In genomic region chr15:64021885-64022836, GRCm38 (mm10) we compare ENCODE assay signal across 13 mouse cellular contexts. TPM values are rescaled to one million over a fixed set of nuclear protein-coding genes. Genes with fewer than 3 reads are reported as not detected.
DNase-seq lines count a peak whose midpoint lies in the region; ATAC-seq and TF ChIP-seq lines count a peak whose summit lies in the region.
"Had no signal": no experiment of that assay in that cellular context is flagged by ENCODE, and none has a peak within 500 bp of the region (broad histone marks: within the 10 kb centered on the region; RNA-seq: fewer than 3 reads in every experiment).

No protein-coding gene starts in this region.

- no peak for DNase-seq in kidney, adult 2 months
- peak; percentile 12 for DNase-seq in ES-CJ7 (ENCODE audit: low read depth, low spot score)
- peak; percentile 80 for DNase-seq in thymus, postnatal 0 days (ENCODE audit: low spot score)
- no peak for DNase-seq in adipocyte (ENCODE audit: low spot score)
- DNase-seq in forebrain, embryonic 14.5 days (ENCODE audit: low spot score), result no peak
- DNase-seq in adrenal gland, adult 8-10 months, result no peak
- DNase-seq: heart, adult 18-20 months; midbrain, embryonic 14.5 days had no signal

- H3K27me3 ChIP-seq in kidney, embryonic 16.5 days (ENCODE audit: insufficient read depth, low read length), result no peaks in the 10 kb centered on the region
- no peaks in the 10 kb centered on the region for H3K27me3 ChIP-seq in kidney, adult 2 months (replicated peaks; ENCODE audit: control insufficient read depth, insufficient read depth, low read length)
- H3K27me3 ChIP-seq in forebrain, embryonic 14.5 days (replicated peaks; ENCODE audit: control insufficient read depth, insufficient read depth, low read length), result no peaks in the 10 kb centered on the region
- H3K27me3 ChIP-seq: stomach, embryonic 15.5 days had no signal

- no peak for TF ChIP-seq CTCF in kidney, adult 2 months (conservative IDR thresholded peaks at IDR 0.05; ENCODE audit: insufficient read depth, insufficient read length, low read depth, low read length)

- peaks cover 35% of the 10 kb centered on the region for H3K4me1 ChIP-seq in kidney, embryonic 16.5 days (ENCODE audit: insufficient read depth, low read length)
- no peaks in the 10 kb centered on the region for H3K4me1 ChIP-seq in kidney, adult 2 months (ENCODE audit: control insufficient read depth, insufficient read depth, low read length)
- peaks cover 12% of the 10 kb centered on the region for H3K4me1 ChIP-seq in forebrain, embryonic 14.5 days (ENCODE audit: control insufficient read depth, insufficient read depth, low read length)

- no peak overlapping the region for H3K4me3 ChIP-seq in kidney, embryonic 16.5 days (ENCODE audit: low read length)
- no peak overlapping the region for H3K4me3 ChIP-seq in kidney, adult 2 months (ENCODE audit: insufficient read depth, low read depth, low read length)
- no peak overlapping the region for H3K4me3 ChIP-seq in forebrain, embryonic 14.5 days (ENCODE audit: low read depth, low read length)
- H3K4me3 ChIP-seq: stomach, embryonic 15.5 days had no signal

- H3K36me3 ChIP-seq in kidney, embryonic 16.5 days (ENCODE audit: insufficient read depth, low read length), result no peaks in the 10 kb centered on the region
- H3K36me3 ChIP-seq in kidney, adult 2 months (ENCODE audit: control insufficient read depth, insufficient read depth, low read length), result no peaks in the 10 kb centered on the region
- H3K36me3 ChIP-seq in forebrain, embryonic 14.5 days (ENCODE audit: control insufficient read depth, insufficient read depth, low read length), result no peaks in the 10 kb centered on the region
- H3K36me3 ChIP-seq: stomach, embryonic 15.5 days had no signal

- H3K4me2 ChIP-seq in kidney, embryonic 16.5 days (replicated peaks; ENCODE audit: low read depth, low read length), result no peak overlapping the region
- no peak overlapping the region for H3K4me2 ChIP-seq in forebrain, embryonic 14.5 days (ENCODE audit: low read length)
- H3K4me2 ChIP-seq: stomach, embryonic 15.5 days had no signal

- 79% methylated on average over 27 of the region's 27 CpGs for WGBS in kidney, embryonic 16.5 days
- WGBS in kidney, adult 2 months, result 77% methylated on average over 27 of the region's 27 CpGs
- WGBS in forebrain, embryonic 14.5 days, result 93% methylated on average over 27 of the region's 27 CpGs

- no peak overlapping the region for H3K27ac ChIP-seq in kidney, embryonic 16.5 days (ENCODE audit: low read length)
- H3K27ac ChIP-seq in kidney, adult 2 months (ENCODE audit: insufficient read depth, low read depth, low read length), result no peak overlapping the region
- H3K27ac ChIP-seq in forebrain, embryonic 14.5 days (ENCODE audit: low read depth, low read length), result no peak overlapping the region
- H3K27ac ChIP-seq: liver, embryonic 14.5 days; stomach, embryonic 15.5 days had no signal

- no peak overlapping the region for H3K9ac ChIP-seq in kidney, embryonic 16.5 days (replicated peaks; ENCODE audit: low read length)
- no peak overlapping the region for H3K9ac ChIP-seq in forebrain, embryonic 14.5 days (ENCODE audit: low read length)
- H3K9ac ChIP-seq: liver, embryonic 14.5 days; stomach, embryonic 15.5 days had no signal

- no peak for TF ChIP-seq POLR2A in kidney, adult 2 months (IDR thresholded peaks at IDR 0.05; ENCODE audit: low read depth, low read length)

- H3K9me3 ChIP-seq in kidney, embryonic 16.5 days (ENCODE audit: low read length), result no peaks in the 10 kb centered on the region
- H3K9me3 ChIP-seq in forebrain, embryonic 14.5 days (replicated peaks; ENCODE audit: control insufficient read depth, low read length), result no peaks in the 10 kb centered on the region
- H3K9me3 ChIP-seq: stomach, embryonic 15.5 days had no signal

- peak; percentile 29; the same call in 1 of the 2 replicates for ATAC-seq in kidney, embryonic 16.5 days (ENCODE audit: low FRiP score, low TSS enrichment)
- peak; percentile 72 for ATAC-seq in megakaryocyte, adult 5-6 weeks (ENCODE audit: poor library complexity, severe bottlenecking)
- no peak for ATAC-seq in forebrain, embryonic 14.5 days
- ATAC-seq: hindbrain, embryonic 16.5 days had no signal

RNA-seq across cellular contexts. Expression of gene Fam49b, which starts 38.1 kb away (rescaled TPM):
- 50.5 and 54.7 TPM in 2 replicates for polyA plus RNA-seq in kidney, embryonic 16.5 days (2015; fragmentation: Nextera tagmentation; extraction: Ambion mirVana)
- polyA plus RNA-seq in kidney, adult 2 months (2012; rRNA removed), result 7.5 and 9.0 TPM in 2 replicates
- total RNA-seq in megakaryocyte, adult 5-6 weeks (2015), result 730 and 796 TPM in 2 replicates
- 481 and 508 TPM in 2 replicates for total RNA-seq in megakaryocyte, adult 5-6 weeks (2017)
- polyA plus RNA-seq in thymus, postnatal 0 days (2015; fragmentation: Nextera tagmentation; extraction: Ambion mirVana), result 185 TPM in 2 replicates
- polyA plus RNA-seq in forebrain, embryonic 14.5 days (2014; fragmentation: Nextera tagmentation; extraction: Ambion mirVana), result 124 and 128 TPM in 2 replicates
- 10 to 100 TPM; 33.8 to 36.4 (median 34.4) TPM for total RNA-seq in adrenal gland, adult 8-10 months (2022)

Comparison
In these comparisons a context has a peak if more than half of its experiments do, and no peak if none do; other contexts are left out.
1. DNase-seq: peak in ES-CJ7 (single experiment) and thymus, postnatal 0 days (single experiment); none in kidney, adult 2 months (single experiment), adipocyte (single experiment), forebrain, embryonic 14.5 days (single experiment) and adrenal gland, adult 8-10 months (single experiment).